Mouse (Mus musculus): ENCODE results near the gene Tldc2. TPM values are rescaled to one million over a fixed set of nuclear protein-coding genes. Genes with fewer than 3 reads are reported as not detected.

The Tldc2 gene
- polyA plus RNA-seq (2015; fragmentation: Nextera tagmentation; extraction: Ambion mirVana), result not detected in 2 replicates

DNA sequence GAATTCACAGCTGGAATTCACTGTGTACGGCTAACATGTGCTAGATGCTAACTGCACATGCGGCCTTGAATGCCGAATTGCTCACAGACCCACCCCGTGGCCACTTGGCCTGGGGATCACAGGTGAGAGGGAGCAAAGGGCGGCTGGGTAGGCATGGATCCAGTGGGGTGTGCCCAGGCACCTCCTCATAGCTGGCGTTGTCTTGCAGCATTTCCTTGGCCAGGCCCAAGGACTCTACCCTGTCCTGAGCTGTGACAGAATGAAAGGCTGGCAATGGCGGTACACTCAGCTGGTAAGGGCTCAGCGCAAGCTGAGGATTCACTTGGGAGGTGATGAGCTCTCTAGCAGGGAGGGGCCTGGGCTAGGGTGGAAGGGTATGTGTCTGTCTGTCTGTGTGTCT is at the start of gene Tldc2:
Gene Tldc2 (plus strand): TSS at position 260 of the 400 bp plus-strand sequence.
- H3K9ac ChIP-seq, result no peak within 1 kb of the TSS
- no peaks in the 10 kb centered on the region for H3K36me3 ChIP-seq (replicated peaks)
- WGBS (ENCODE audit: insufficient replicate concordance), result 71% methylated on average over 8 of the region's 8 CpGs
- no peak within 1 kb of the TSS for H3K4me2 ChIP-seq
- peaks cover 17% of the 10 kb centered on the region for H3K27me3 ChIP-seq
- no peak within 1 kb of the TSS for H3K4me3 ChIP-seq (replicated peaks)
- H3K27ac ChIP-seq (replicated peaks), result no peak within 1 kb of the TSS
- ATAC-seq (ENCODE audit: insufficient read depth), result no peak
- no peaks in the 10 kb centered on the region for H3K9me3 ChIP-seq (replicated peaks)
- no peaks in the 10 kb centered on the region; the same call in 1 of the 2 replicates for H3K4me1 ChIP-seq (replicated peaks)

DNA sequence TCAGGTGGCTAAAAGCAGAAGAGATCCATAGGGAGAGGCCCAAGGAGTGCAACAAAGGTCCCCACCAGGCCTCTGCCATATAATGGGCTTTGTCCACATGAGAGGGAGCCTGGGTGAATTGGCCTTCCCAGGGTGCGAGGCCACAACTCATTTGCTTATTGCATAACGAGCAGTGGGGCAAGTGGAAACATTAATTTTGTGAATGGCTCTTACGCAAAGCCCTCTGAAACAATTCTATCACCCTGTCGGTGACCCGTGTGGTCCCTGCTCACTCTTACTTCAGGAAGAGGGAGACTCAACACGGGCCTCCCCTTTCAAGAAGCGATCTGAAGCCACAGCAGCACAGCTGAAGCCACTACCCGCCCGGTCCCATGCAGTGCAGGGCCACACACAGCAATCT is 49.6 kb upstream of the Tldc2 start:
- Histone ChIP-seq H3K9ac (no peak overlapping the region), H3K36me3 (replicated peaks) (peaks cover 19% of the 10 kb centered on the region), H3K27me3 (no peaks in the 10 kb centered on the region), H3K4me3 (replicated peaks) (no peak overlapping the region), H3K4me1 (replicated peaks) (no peaks in the 10 kb centered on the region), H3K4me2 (no peak overlapping the region), H3K9me3 (replicated peaks) (no peaks in the 10 kb centered on the region), H3K27ac (replicated peaks) (no peak overlapping the region)
- no peak for ATAC-seq (ENCODE audit: insufficient read depth)
- 66% methylated on average over 9 of the region's 9 CpGs for WGBS (ENCODE audit: insufficient replicate concordance)

DNA sequence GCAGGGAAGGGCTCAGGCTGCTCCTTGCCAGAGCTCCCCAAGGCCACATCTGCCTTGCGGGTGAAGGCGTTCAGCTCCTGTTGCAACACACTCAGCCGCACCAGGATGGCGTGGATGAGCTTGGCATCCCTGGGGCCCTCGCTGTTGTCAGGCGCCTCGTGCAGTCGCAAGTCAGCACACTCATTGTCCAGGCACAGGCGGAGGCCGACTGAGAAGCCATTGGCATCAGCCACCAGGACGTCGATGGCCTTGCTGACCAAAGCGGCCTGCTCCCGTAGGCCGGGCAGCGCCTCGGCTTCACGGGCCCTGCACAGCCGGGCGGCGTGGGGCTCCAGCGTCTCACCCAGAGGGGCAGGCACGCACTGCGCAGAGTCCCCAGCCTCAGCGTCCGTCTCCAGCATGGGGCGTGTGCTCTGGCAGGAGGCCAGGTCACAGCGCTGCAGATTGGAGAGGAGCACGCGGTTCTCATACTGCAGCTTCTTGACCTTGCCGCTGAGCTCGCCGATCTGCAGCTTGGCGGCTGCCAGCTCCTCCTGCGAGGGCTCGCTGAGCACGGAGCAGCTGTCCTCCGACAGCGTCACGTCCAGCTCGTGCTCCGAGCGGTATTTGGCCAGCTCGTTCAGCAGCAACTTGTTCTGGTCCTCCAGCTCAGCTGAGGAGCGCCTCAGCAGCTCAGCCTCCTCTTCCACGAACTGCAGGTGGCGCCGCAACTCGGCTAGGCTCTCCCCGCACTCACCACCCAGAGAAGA is 46.8 kb upstream of the Tldc2 start:
- H3K27me3 ChIP-seq, result no peaks in the 10 kb centered on the region
- ATAC-seq (ENCODE audit: insufficient read depth), result no peak
- peaks cover 19% of the 10 kb centered on the region; the same call in 1 of the 2 replicates for H3K36me3 ChIP-seq (replicated peaks)
- 0 out of 2 replicates have a peak, but pooled peaks cover 4% of the 10 kb centered on the region for H3K4me1 ChIP-seq (replicated peaks)
- no peak overlapping the region for H3K4me2 ChIP-seq
- H3K4me3 ChIP-seq (replicated peaks), result no peak overlapping the region
- H3K9ac ChIP-seq, result no peak overlapping the region
- WGBS (ENCODE audit: insufficient replicate concordance), result 87% methylated on average over 49 of the region's 50 CpGs
- no peak overlapping the region for H3K27ac ChIP-seq (replicated peaks)
- H3K9me3 ChIP-seq (replicated peaks), result no peaks in the 10 kb centered on the region

DNA sequence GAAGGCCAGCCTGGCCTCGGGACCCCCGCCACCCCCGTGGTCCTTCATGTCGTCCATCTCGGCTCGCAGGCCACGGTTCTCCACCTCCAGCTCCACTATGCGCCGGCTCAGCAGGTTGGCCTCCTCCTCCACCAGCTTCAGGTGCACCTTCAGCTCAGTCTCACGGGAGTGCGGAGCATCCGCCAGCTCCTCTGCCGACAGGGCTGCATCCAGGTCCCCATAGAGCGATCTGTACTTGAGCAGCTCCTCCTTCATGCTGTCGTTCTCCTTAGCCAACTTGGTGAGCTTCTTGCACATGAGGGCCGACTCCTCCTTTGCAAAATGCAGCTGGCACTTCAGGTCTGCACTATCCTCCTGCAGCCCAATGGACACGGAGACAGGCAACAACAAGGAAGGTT is 46.2 kb upstream of the Tldc2 start:
- H3K27ac ChIP-seq (replicated peaks), result no peak overlapping the region
- H3K27me3 ChIP-seq, result no peaks in the 10 kb centered on the region
- peaks cover 23% of the 10 kb centered on the region; the same call in 1 of the 2 replicates for H3K36me3 ChIP-seq (replicated peaks)
- no peak overlapping the region for H3K9ac ChIP-seq
- no peaks in the 10 kb centered on the region for H3K9me3 ChIP-seq (replicated peaks)
- ATAC-seq (ENCODE audit: insufficient read depth), result no peak
- H3K4me2 ChIP-seq, result no peak overlapping the region
- no peak overlapping the region for H3K4me3 ChIP-seq (replicated peaks)
- H3K4me1 ChIP-seq (replicated peaks), result 0 out of 2 replicates have a peak, but pooled peaks cover 4% of the 10 kb centered on the region
- 77% methylated on average over 17 of the region's 17 CpGs for WGBS (ENCODE audit: insufficient replicate concordance)

DNA sequence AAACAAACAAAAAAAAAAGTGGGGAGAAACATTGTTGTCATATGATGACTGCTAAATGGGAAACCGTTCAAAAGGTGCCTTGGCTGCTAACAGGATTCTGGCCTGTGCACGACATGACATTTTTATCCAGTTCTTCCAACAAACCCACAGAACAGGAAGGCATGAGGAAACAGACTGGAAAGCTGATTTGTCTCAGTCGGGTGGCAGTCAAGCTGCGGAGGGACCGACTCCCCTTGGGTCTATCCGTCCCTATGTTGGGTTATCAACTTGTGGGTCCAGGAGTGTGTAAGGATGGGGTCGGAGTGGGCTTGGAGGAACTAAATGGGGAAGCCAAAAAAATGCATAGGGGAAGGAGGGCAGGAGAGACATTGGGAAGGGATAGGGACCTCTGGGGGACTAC is 45.4 kb upstream of the Tldc2 start:
- Histone ChIP-seq H3K36me3 (replicated peaks) (peaks cover 26% of the 10 kb centered on the region; the same call in 1 of the 2 replicates), H3K4me1 (replicated peaks) (0 out of 2 replicates have a peak, but pooled peaks cover 4% of the 10 kb centered on the region), H3K9me3 (replicated peaks) (no peaks in the 10 kb centered on the region), H3K4me2 (no peak overlapping the region), H3K27me3 (no peaks in the 10 kb centered on the region), H3K27ac (replicated peaks) (no peak overlapping the region), H3K4me3 (replicated peaks) (no peak overlapping the region), H3K9ac (no peak overlapping the region)
- WGBS (ENCODE audit: insufficient replicate concordance), result 38% methylated on average over 7 of the region's 7 CpGs
- no peak for ATAC-seq (ENCODE audit: insufficient read depth)

DNA sequence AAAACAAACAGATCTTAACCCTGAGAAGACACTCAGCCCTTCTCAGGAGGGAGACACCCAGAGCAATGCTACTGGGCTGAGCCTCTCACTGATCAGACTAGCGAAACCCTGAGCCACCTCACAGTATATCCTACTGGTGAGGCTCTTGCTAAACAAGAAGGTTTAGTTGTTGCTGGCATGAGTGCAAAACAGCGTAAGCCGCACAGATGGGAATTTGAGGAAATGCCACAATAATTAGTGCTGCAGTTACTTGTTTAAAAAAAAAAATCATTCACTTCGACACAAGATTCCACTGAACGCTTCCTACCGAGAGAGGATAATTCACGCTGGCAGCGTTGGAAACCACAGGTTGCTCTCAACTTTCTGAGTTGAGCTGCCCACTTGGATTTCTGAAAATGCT is 43.3 kb upstream of the Tldc2 start:
- Histone ChIP-seq H3K4me1 (replicated peaks) (0 out of 2 replicates have a peak, but pooled peaks cover 4% of the 10 kb centered on the region), H3K4me3 (replicated peaks) (no peak overlapping the region), H3K9ac (no peak overlapping the region), H3K9me3 (replicated peaks) (no peaks in the 10 kb centered on the region), H3K27ac (replicated peaks) (no peak overlapping the region), H3K4me2 (no peak overlapping the region), H3K27me3 (no peaks in the 10 kb centered on the region), H3K36me3 (replicated peaks) (peaks cover 26% of the 10 kb centered on the region; the same call in 1 of the 2 replicates)
- 75% methylated on average over 8 of the region's 8 CpGs for WGBS (ENCODE audit: insufficient replicate concordance)
- ATAC-seq (ENCODE audit: insufficient read depth), result no peak

DNA sequence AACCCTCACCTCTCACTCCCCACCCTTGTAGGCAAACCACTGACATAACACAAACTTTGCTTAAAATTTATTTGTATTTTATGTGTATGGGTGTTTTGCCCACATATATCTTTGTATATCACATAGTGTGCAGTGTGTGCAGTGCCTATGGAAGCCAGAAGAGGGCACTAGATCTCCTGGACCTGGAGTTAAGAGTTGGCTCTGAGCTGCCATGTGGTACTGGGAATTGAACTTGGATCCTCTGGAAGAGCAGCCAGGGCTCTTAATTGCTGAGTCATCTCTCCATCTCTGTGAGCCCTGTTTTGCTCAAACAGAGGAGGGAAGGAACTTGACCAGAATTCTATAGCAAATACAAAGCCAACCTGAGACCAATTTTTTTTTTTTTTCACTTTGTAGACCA is 42.9 kb upstream of the Tldc2 start:
- Histone ChIP-seq H3K9me3 (replicated peaks) (no peaks in the 10 kb centered on the region), H3K36me3 (replicated peaks) (peaks cover 26% of the 10 kb centered on the region; the same call in 1 of the 2 replicates), H3K4me1 (replicated peaks) (0 out of 2 replicates have a peak, but pooled peaks cover 4% of the 10 kb centered on the region), H3K4me2 (no peak overlapping the region), H3K27ac (replicated peaks) (no peak overlapping the region), H3K9ac (no peak overlapping the region), H3K27me3 (no peaks in the 10 kb centered on the region), H3K4me3 (replicated peaks) (no peak overlapping the region)
- no peak for ATAC-seq (ENCODE audit: insufficient read depth)

DNA sequence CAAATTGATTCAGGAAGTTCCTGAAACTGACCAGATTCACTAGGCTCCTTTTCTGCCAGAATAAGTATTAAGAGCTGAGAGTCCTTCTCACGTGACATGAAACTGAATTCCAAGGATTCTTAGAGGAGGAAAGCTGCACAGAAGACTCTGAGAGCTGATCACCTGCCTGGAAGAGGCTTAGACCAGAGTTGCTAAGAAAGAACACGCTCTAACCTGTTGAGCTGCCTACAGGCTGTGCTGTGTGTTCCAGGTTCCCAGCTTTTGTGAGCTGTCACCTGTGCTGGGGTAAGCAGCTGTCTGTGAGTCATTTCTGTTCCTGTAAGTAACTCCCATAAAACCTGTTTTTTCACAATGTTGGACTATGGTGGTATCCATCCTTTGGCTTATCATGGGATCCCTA is 40.9 kb upstream of the Tldc2 start:
- 82% methylated on average over 2 of the region's 2 CpGs for WGBS (ENCODE audit: insufficient replicate concordance)
- Histone ChIP-seq H3K4me1 (replicated peaks) (0 out of 2 replicates have a peak, but pooled peaks cover 4% of the 10 kb centered on the region), H3K4me2 (no peak overlapping the region), H3K9me3 (replicated peaks) (no peaks in the 10 kb centered on the region), H3K27ac (replicated peaks) (no peak overlapping the region), H3K9ac (no peak overlapping the region), H3K4me3 (replicated peaks) (no peak overlapping the region), H3K36me3 (replicated peaks) (0 out of 2 replicates have a peak, but pooled peaks cover 12% of the 10 kb centered on the region), H3K27me3 (no peaks in the 10 kb centered on the region)
- no peak for ATAC-seq (ENCODE audit: insufficient read depth)

DNA sequence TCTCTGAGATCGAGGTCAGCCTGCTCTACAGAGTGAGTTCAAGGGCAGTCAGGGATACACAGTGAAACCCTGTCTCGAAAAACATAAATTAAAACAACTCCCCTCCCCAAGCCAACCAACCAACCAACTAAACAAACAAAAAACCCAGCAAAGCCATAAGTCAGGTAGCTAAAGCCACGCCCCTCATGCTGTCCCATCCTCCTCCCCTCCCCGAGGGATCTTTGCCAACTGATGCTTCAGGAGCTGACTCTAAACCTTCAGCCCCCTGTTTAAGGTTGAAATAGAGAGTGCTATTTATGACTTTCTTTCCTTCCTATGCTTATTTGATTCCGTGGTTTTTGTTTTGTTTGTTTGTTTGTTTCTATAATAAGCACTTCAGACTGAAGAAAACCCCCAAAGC is 39.9 kb upstream of the Tldc2 start:
- WGBS (ENCODE audit: insufficient replicate concordance), result 56% methylated on average over 5 of the region's 5 CpGs
- H3K4me1 ChIP-seq (replicated peaks), result 0 out of 2 replicates have a peak, but pooled peaks cover 4% of the 10 kb centered on the region
- H3K4me3 ChIP-seq (replicated peaks), result no peak overlapping the region
- H3K9me3 ChIP-seq (replicated peaks), result no peaks in the 10 kb centered on the region
- ATAC-seq (ENCODE audit: insufficient read depth), result no peak
- 0 out of 2 replicates have a peak, but pooled peaks cover 12% of the 10 kb centered on the region for H3K36me3 ChIP-seq (replicated peaks)
- no peaks in the 10 kb centered on the region for H3K27me3 ChIP-seq
- no peak overlapping the region for H3K4me2 ChIP-seq
- no peak overlapping the region for H3K9ac ChIP-seq
- no peak overlapping the region for H3K27ac ChIP-seq (replicated peaks)

DNA sequence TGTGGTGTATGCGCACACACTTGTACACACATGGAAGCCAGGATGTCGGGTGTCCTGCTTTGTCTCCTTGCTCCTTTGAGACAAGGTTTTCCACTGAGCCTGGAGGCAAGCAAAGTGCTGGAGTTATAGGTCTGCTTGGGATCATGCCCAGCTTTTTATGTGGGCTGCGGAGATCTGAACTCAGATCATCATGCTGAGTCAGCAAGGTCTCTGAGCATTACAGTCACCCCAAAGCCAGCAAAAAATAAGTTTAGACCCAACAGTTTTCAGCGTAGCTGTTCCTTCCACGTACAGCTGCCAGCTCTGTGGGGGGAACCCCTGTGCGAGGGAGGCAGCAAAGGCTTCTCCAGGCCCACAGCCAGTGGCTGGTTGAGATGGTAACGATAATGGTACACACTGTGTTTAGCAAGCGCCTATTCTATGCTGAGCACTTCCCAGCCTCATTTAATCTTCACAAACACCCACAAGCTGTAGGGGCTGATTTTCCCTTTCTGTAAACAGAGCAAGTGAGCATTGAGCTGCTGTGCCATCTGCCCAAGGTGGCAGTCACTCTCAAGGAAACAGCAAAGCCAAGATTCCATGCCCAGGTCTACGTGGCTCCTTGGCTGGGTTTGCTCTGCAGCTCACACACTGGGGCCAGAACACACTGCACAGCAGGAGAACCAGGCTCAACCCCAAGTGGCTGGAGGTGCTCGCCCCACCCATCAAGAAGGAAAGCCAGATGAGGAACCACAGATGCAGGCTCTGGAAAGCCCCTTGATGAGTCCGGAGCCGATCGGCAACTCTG is 38.3 kb upstream of the Tldc2 start:
- Histone ChIP-seq H3K9ac (no peak overlapping the region), H3K27ac (replicated peaks) (no peak overlapping the region), H3K9me3 (replicated peaks) (no peaks in the 10 kb centered on the region), H3K36me3 (replicated peaks) (peaks cover 15% of the 10 kb centered on the region; the same call in 1 of the 2 replicates), H3K27me3 (no peaks in the 10 kb centered on the region), H3K4me2 (no peak overlapping the region), H3K4me3 (replicated peaks) (no peak overlapping the region), H3K4me1 (replicated peaks) (no peaks in the 10 kb centered on the region)
- ATAC-seq (ENCODE audit: insufficient read depth), result no peak
- 68% methylated on average over 13 of the region's 13 CpGs for WGBS (ENCODE audit: insufficient replicate concordance)

DNA sequence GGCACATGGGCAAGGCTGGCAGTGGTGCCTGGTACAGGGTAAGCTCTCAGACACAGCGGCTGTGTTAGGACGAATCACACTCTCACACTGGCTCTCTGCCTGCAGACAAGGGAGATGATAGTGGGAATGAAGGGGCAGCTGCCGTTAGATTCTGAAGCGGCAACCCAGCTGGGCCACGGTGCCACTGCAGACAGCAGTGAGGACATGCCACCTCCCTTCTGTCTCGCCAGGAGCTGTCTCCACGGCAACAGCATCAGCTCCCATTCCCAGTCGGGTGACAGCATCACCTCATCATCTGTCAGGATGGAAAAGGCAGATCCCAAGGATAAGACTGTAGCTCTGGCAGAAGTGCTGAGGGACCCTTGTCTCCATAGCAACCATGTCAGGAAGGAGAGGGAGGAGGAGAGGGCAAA is 37.0 kb upstream of the Tldc2 start:
- Histone ChIP-seq H3K9me3 (replicated peaks) (no peaks in the 10 kb centered on the region), H3K4me3 (replicated peaks) (no peak overlapping the region), H3K9ac (no peak overlapping the region), H3K4me2 (no peak overlapping the region), H3K4me1 (replicated peaks) (no peaks in the 10 kb centered on the region), H3K27me3 (no peaks in the 10 kb centered on the region), H3K27ac (replicated peaks) (no peak overlapping the region), H3K36me3 (replicated peaks) (peaks cover 10% of the 10 kb centered on the region; the same call in 1 of the 2 replicates)
- WGBS (ENCODE audit: insufficient replicate concordance), result 68% methylated on average over 8 of the region's 8 CpGs
- ATAC-seq (ENCODE audit: insufficient read depth), result no peak
